Mouse (Mus musculus) gastrocnemius, postnatal 25 days (tissue): ENCODE results near the gene 1110004F10Rik. TPM values are rescaled to one million over a fixed set of nuclear protein-coding genes. Genes with fewer than 3 reads are reported as not detected.

Source experiments
- DNase-seq: peaks from one replicate; pipeline ENCODE4 v3.0.0; 2022
- total RNA-seq, 2 experiments: library from RNA; stranded (reverse); gene quantifications; 1 replicate in 1 of 2; 2 replicates in 1 of 2; pipeline ENCODE4 v1.2.3; 2021

The 1110004F10Rik gene
- total RNA-seq, 2 experiments from 2014 or later: 41.2 to 42.4 TPM

- peak; percentile 95 for DNase-seq
These were observed 53.7 kb downstream of the 1110004F10Rik start for GRCm38 (mm10) chr7:116092710-116093465.

GRCm38 (mm10) chr7:116093466-116093850, 54.3 kb downstream of the 1110004F10Rik start:
- DNase-seq: no peak

GRCm38 (mm10) chr7:116099952-116100528, 60.8 kb downstream of the 1110004F10Rik start:
- DNase-seq: no peak

- no peak for DNase-seq
These were observed 63.9 kb downstream of the 1110004F10Rik start for GRCm38 (mm10) chr7:116103091-116103490.

GRCm38 (mm10) chr7:116110661-116111060, 71.5 kb downstream of the 1110004F10Rik start:
- DNase-seq: no peak

GRCm38 (mm10) chr7:116111546-116111945, 72.3 kb downstream of the 1110004F10Rik start:
- DNase-seq: no peak

- DNase-seq: peak; percentile 1
These were observed 76.2 kb downstream of the 1110004F10Rik start for GRCm38 (mm10) chr7:116115216-116115930.

GRCm38 (mm10) chr7:116115991-116116390, 76.8 kb downstream of the 1110004F10Rik start:
- DNase-seq: no peak

GRCm38 (mm10) chr7:116119306-116119857, 80.2 kb downstream of the 1110004F10Rik start:
- DNase-seq: no peak

- DNase-seq: no peak
These were observed 81.5 kb downstream of the 1110004F10Rik start for GRCm38 (mm10) chr7:116120737-116121136.

- no peak for DNase-seq
These were observed 82.0 kb downstream of the 1110004F10Rik start for GRCm38 (mm10) chr7:116121202-116121601.

GRCm38 (mm10) chr7:116122981-116123596, 83.9 kb downstream of the 1110004F10Rik start:
- no peak for DNase-seq

- no peak for DNase-seq
These were observed 84.4 kb downstream of the 1110004F10Rik start for GRCm38 (mm10) chr7:116123597-116123985.

- DNase-seq: no peak
These were observed 84.9 kb downstream of the 1110004F10Rik start for GRCm38 (mm10) chr7:116124057-116124456.

- no peak for DNase-seq
These were observed 86.5 kb downstream of the 1110004F10Rik start for GRCm38 (mm10) chr7:116125671-116126070.

- no peak for DNase-seq
These were observed 87.9 kb downstream of the 1110004F10Rik start for GRCm38 (mm10) chr7:116127052-116127451.

- DNase-seq: no peak
These were observed 89.1 kb downstream of the 1110004F10Rik start for GRCm38 (mm10) chr7:116128286-116128685.

GRCm38 (mm10) chr7:116129374-116129773, 90.2 kb downstream of the 1110004F10Rik start:
- DNase-seq: no peak

GRCm38 (mm10) chr7:116131390-116131789, 92.2 kb downstream of the 1110004F10Rik start:
- DNase-seq: no peak

GRCm38 (mm10) chr7:116132078-116132477, 92.9 kb downstream of the 1110004F10Rik start:
- DNase-seq: peak; percentile 60

GRCm38 (mm10) chr7:116134413-116135292, 95.5 kb downstream of the 1110004F10Rik start:
- DNase-seq: no peak
